ENCODE assay signal across 8 mouse cellular contexts in genomic region chr5:5419992-5420455, GRCm38 (mm10). TPM values are rescaled to one million over a fixed set of nuclear protein-coding genes. Genes with fewer than 3 reads are reported as not detected.
DNase-seq lines count a peak whose midpoint lies in the region; ATAC-seq and TF ChIP-seq lines count a peak whose summit lies in the region.

TSS of gene Cdk14 (minus strand) at chr5:5420312.

- H3K9me3 ChIP-seq in intestine, embryonic 14.5 days (ENCODE audit: control insufficient read depth, low read length) = no peaks in the 10 kb centered on the region
- no peaks in the 10 kb centered on the region for H3K9me3 ChIP-seq in intestine, postnatal 0 days (ENCODE audit: control insufficient read depth)
- H3K9me3 ChIP-seq in heart, embryonic 10.5 days = no peaks in the 10 kb centered on the region

- ATAC-seq in intestine, embryonic 14.5 days (replicated peaks; ENCODE audit: low FRiP score, low TSS enrichment, low read depth) = no peak
- no peak for ATAC-seq in intestine, postnatal 0 days

- H3K9ac ChIP-seq in intestine, embryonic 14.5 days (ENCODE audit: low read length) = no peak within 1 kb of the TSS
- no peak within 1 kb of the TSS for H3K9ac ChIP-seq in intestine, postnatal 0 days (ENCODE audit: low read depth, low read length)

- no peak within 1 kb of the TSS for H3K4me3 ChIP-seq in intestine, embryonic 14.5 days (ENCODE audit: low read depth, low read length)
- H3K4me3 ChIP-seq in intestine, postnatal 0 days (ENCODE audit: low read depth, low read length) = no peak within 1 kb of the TSS
- no peak within 1 kb of the TSS for H3K4me3 ChIP-seq in heart, embryonic 10.5 days
- peak within 1 kb of the TSS; percentile 51 for H3K4me3 ChIP-seq in macrophage (ENCODE audit: inconsistent target)

- H3K27me3 ChIP-seq in intestine, embryonic 14.5 days (replicated peaks; ENCODE audit: control insufficient read depth, insufficient read depth, low read length) = no peaks in the 10 kb centered on the region
- H3K27me3 ChIP-seq in intestine, postnatal 0 days (replicated peaks; ENCODE audit: control insufficient read depth, insufficient read depth, low read length) = no peaks in the 10 kb centered on the region
- no peaks in the 10 kb centered on the region for H3K27me3 ChIP-seq in heart, embryonic 10.5 days (ENCODE audit: insufficient read depth, poor library complexity, severe bottlenecking)

- no peak within 1 kb of the TSS for H3K27ac ChIP-seq in intestine, embryonic 14.5 days (ENCODE audit: low read depth)
- H3K27ac ChIP-seq in intestine, postnatal 0 days (ENCODE audit: low read depth, low read length) = no peak within 1 kb of the TSS
- H3K27ac ChIP-seq in heart, embryonic 10.5 days = no peak within 1 kb of the TSS
- peak within 1 kb of the TSS; percentile 99 for H3K27ac ChIP-seq in macrophage

- H3K4me1 ChIP-seq in intestine, embryonic 14.5 days (replicated peaks; ENCODE audit: control insufficient read depth, insufficient read depth, low read length) = peaks cover 6% of the 10 kb centered on the region; the same call in 1 of the 2 replicates
- H3K4me1 ChIP-seq in intestine, postnatal 0 days (replicated peaks; ENCODE audit: control insufficient read depth, insufficient read depth, low read length) = no peaks in the 10 kb centered on the region
- H3K4me1 ChIP-seq in heart, embryonic 10.5 days = 0 out of 2 replicates have a peak, but pooled peaks cover 3% of the 10 kb centered on the region

- no peaks in the 10 kb centered on the region for H3K36me3 ChIP-seq in intestine, embryonic 14.5 days (ENCODE audit: control insufficient read depth, insufficient read depth, low read length)
- H3K36me3 ChIP-seq in intestine, postnatal 0 days (ENCODE audit: control insufficient read depth, insufficient read depth) = no peaks in the 10 kb centered on the region
- no peaks in the 10 kb centered on the region for H3K36me3 ChIP-seq in heart, embryonic 10.5 days
- H3K36me3 ChIP-seq in macrophage (ENCODE audit: inconsistent target) = no peaks in the 10 kb centered on the region

- TF ChIP-seq CTCF in intestine, postnatal 0 days (IDR thresholded peaks at IDR 0.05; ENCODE audit: low read depth) = no peak

- no peak for DNase-seq in intestine, embryonic 14.5 days (ENCODE audit: low spot score)
- DNase-seq in adrenal gland, postnatal 10 days = peak; percentile 1
- no peak for DNase-seq in heart, embryonic 10.5 days (ENCODE audit: low spot score)
- no peak for DNase-seq in left cerebral cortex, postnatal 10 days (ENCODE audit: extremely low spot score in 1 of 2, low spot score in 2 of 2)
- DNase-seq in spleen, postnatal 36 days (ENCODE audit: low spot score in 2 of 2) = peak; percentile 70 to 71
- no peak for DNase-seq in right cerebral cortex, adult 18-20 months

- WGBS in intestine, embryonic 14.5 days = 77% methylated on average over 9 of the region's 9 CpGs
- whole genome bisulfite sequencing in intestine, postnatal 0 days = 79% methylated on average over 9 of the region's 9 CpGs
- WGBS in heart, embryonic 10.5 days = 82% methylated on average over 9 of the region's 9 CpGs
- whole genome bisulfite sequencing in macrophage (ENCODE audit: missing documents) = 1% methylated on average over 9 of the region's 9 CpGs

- intact Hi-C loops in left cerebral cortex, postnatal 10 days (cut with DNase I) = no loop called here

- H3K79me2 ChIP-seq in macrophage (ENCODE audit: inconsistent target) = no peaks in the 10 kb centered on the region

- no peak within 1 kb of the TSS for H3K4me2 ChIP-seq in intestine, embryonic 14.5 days (ENCODE audit: low read length)
- H3K4me2 ChIP-seq in intestine, postnatal 0 days (replicated peaks; ENCODE audit: low read depth) = no peak within 1 kb of the TSS

RNA-seq across cellular contexts. Expression of gene Cdk14, which starts in this region (rescaled TPM):
- 25.5 and 25.7 TPM in 2 replicates for polyA plus RNA-seq in intestine, embryonic 14.5 days (2014; fragmentation: Nextera tagmentation; extraction: Ambion mirVana)
- polyA plus RNA-seq in intestine, postnatal 0 days (2015; fragmentation: Nextera tagmentation; extraction: Ambion mirVana) = 3.8 and 4.4 TPM in 2 replicates
- total RNA-seq in adrenal gland, postnatal 10 days (2021) = 10 to 100 TPM; 17.8 to 21.9 TPM
- 15.8 and 17.7 TPM in 2 replicates for polyA plus RNA-seq in heart, embryonic 10.5 days (2016; fragmentation: Nextera tagmentation; extraction: Ambion mirVana)
- 100 to 1,000 TPM; 138 TPM for total RNA-seq in left cerebral cortex, postnatal 10 days (2021)
- total RNA-seq in macrophage (2018; cell fraction: chromatin; rRNA removed) = 100 to 1,000 TPM; 161 to 273 (median 196) TPM
- 10 to 100 TPM; 21.4 to 33.7 (median 26.7) TPM for total RNA-seq in macrophage (2018; cell fraction: cytosol; rRNA removed)
- total RNA-seq in macrophage (2018; cell fraction: nucleus; rRNA removed) = 100 to 1,000 TPM in 18 of 26 experiments, 10 to 100 TPM in 8; 62.9 to 333 (median 105) TPM
- polyA plus RNA-seq in macrophage (2018) = 11.0 to 49.4 TPM (median 15.5 TPM) in 3 replicates

Comparison
In these comparisons a context has a peak if more than half of its experiments do, and no peak if none do; other contexts are left out.
1. RNA of gene Cdk14 (total RNA-seq): 138 TPM in left cerebral cortex, postnatal 10 days; 17.8 to 21.9 TPM in adrenal gland, postnatal 10 days; every median in the first group is over 4 times any median in the second.
2. DNase-seq: peak in adrenal gland, postnatal 10 days (single experiment) and spleen, postnatal 36 days (2 of 2); none in intestine, embryonic 14.5 days (single experiment), heart, embryonic 10.5 days (single experiment), left cerebral cortex, postnatal 10 days (0 of 2) and right cerebral cortex, adult 18-20 months (single experiment).